ENCODE assay signal across 15 mouse cellular contexts in genomic region chr19:4172925-4173324, GRCm38 (mm10). TPM values are rescaled to one million over a fixed set of nuclear protein-coding genes. Genes with fewer than 3 reads are reported as not detected.
DNase-seq lines count a peak whose midpoint lies in the region; ATAC-seq and TF ChIP-seq lines count a peak whose summit lies in the region.
"Had no signal": no experiment of that assay in that cellular context is flagged by ENCODE, and none has a peak within 500 bp of the region (broad histone marks: within the 10 kb centered on the region; RNA-seq: fewer than 3 reads in every experiment).

No protein-coding gene starts in this region.

- no peak overlapping the region for H3K27ac ChIP-seq in forebrain, embryonic 12.5 days
- H3K27ac ChIP-seq in forebrain, embryonic 14.5 days (ENCODE audit: low read depth, low read length) = no peak overlapping the region
- H3K27ac ChIP-seq in heart, postnatal 0 days (ENCODE audit: low read depth) = peak overlapping the region; percentile 92
- H3K27ac ChIP-seq in midbrain, embryonic 11.5 days (ENCODE audit: low read depth, low read length) = no peak overlapping the region
- no peak overlapping the region for H3K27ac ChIP-seq in midbrain, embryonic 15.5 days
- H3K27ac ChIP-seq in embryonic facial prominence, embryonic 14.5 days (replicated peaks; ENCODE audit: low read depth, low read length) = no peak overlapping the region
- H3K27ac ChIP-seq: forebrain, embryonic 15.5 days; hindbrain, embryonic 12.5 days; liver, embryonic 13.5 days had no signal

- peak; percentile 34 for TF ChIP-seq CTCF in heart, postnatal 0 days (IDR thresholded peaks at IDR 0.05; ENCODE audit: low read depth)

- peaks cover 18% of the 10 kb centered on the region for H3K4me1 ChIP-seq in forebrain, embryonic 12.5 days
- peaks cover 7% of the 10 kb centered on the region for H3K4me1 ChIP-seq in forebrain, embryonic 14.5 days (ENCODE audit: control insufficient read depth, insufficient read depth, low read length)
- peaks cover 48% of the 10 kb centered on the region for H3K4me1 ChIP-seq in heart, postnatal 0 days (ENCODE audit: control insufficient read depth, insufficient read depth)
- peaks cover 15% of the 10 kb centered on the region for H3K4me1 ChIP-seq in midbrain, embryonic 11.5 days (ENCODE audit: control insufficient read depth, insufficient read depth, low read length)
- H3K4me1 ChIP-seq in midbrain, embryonic 15.5 days = peaks cover 17% of the 10 kb centered on the region
- H3K4me1 ChIP-seq in embryonic facial prominence, embryonic 14.5 days (ENCODE audit: control insufficient read depth, insufficient read depth, low read length) = peaks cover 16% of the 10 kb centered on the region

- no peak overlapping the region for H3K4me3 ChIP-seq in forebrain, embryonic 12.5 days (replicated peaks)
- no peak overlapping the region for H3K4me3 ChIP-seq in forebrain, embryonic 14.5 days (ENCODE audit: low read depth, low read length)
- H3K4me3 ChIP-seq in heart, postnatal 0 days (ENCODE audit: low read depth, low read length) = no peak overlapping the region
- H3K4me3 ChIP-seq in midbrain, embryonic 11.5 days (ENCODE audit: low read depth, low read length) = no peak overlapping the region
- H3K4me3 ChIP-seq in midbrain, embryonic 15.5 days = no peak overlapping the region
- no peak overlapping the region for H3K4me3 ChIP-seq in embryonic facial prominence, embryonic 14.5 days (ENCODE audit: low read depth, low read length)
- H3K4me3 ChIP-seq: forebrain, embryonic 15.5 days; hindbrain, embryonic 12.5 days; liver, embryonic 13.5 days had no signal

- 61% methylated on average over 11 of the region's 11 CpGs for WGBS in forebrain, embryonic 12.5 days
- 58% methylated on average over 11 of the region's 11 CpGs for WGBS in forebrain, embryonic 14.5 days
- 60% methylated on average over 11 of the region's 11 CpGs for WGBS in heart, postnatal 0 days
- WGBS in midbrain, embryonic 11.5 days = 60% methylated on average over 11 of the region's 11 CpGs
- 52% methylated on average over 11 of the region's 11 CpGs for WGBS in midbrain, embryonic 15.5 days
- WGBS in embryonic facial prominence, embryonic 14.5 days = 56% methylated on average over 7 of the region's 11 CpGs

- H3K9me3 ChIP-seq in forebrain, embryonic 12.5 days = no peaks in the 10 kb centered on the region
- no peaks in the 10 kb centered on the region for H3K9me3 ChIP-seq in forebrain, embryonic 14.5 days (replicated peaks; ENCODE audit: control insufficient read depth, low read length)
- no peaks in the 10 kb centered on the region for H3K9me3 ChIP-seq in heart, postnatal 0 days (replicated peaks; ENCODE audit: control insufficient read depth, low read length)
- H3K9me3 ChIP-seq in midbrain, embryonic 11.5 days (ENCODE audit: control insufficient read depth, low read length) = no peaks in the 10 kb centered on the region
- no peaks in the 10 kb centered on the region for H3K9me3 ChIP-seq in midbrain, embryonic 15.5 days
- no peaks in the 10 kb centered on the region for H3K9me3 ChIP-seq in embryonic facial prominence, embryonic 14.5 days (ENCODE audit: control insufficient read depth, low read length)
- H3K9me3 ChIP-seq: forebrain, embryonic 15.5 days; hindbrain, embryonic 12.5 days; liver, embryonic 13.5 days had no signal

- peaks cover 12% of the 10 kb centered on the region; the same call in 1 of the 2 replicates for H3K27me3 ChIP-seq in forebrain, embryonic 12.5 days
- H3K27me3 ChIP-seq in forebrain, embryonic 14.5 days (replicated peaks; ENCODE audit: control insufficient read depth, insufficient read depth, low read length) = no peaks in the 10 kb centered on the region
- no peaks in the 10 kb centered on the region for H3K27me3 ChIP-seq in heart, postnatal 0 days (ENCODE audit: control insufficient read depth, insufficient read depth, low read length)
- no peaks in the 10 kb centered on the region for H3K27me3 ChIP-seq in midbrain, embryonic 11.5 days (ENCODE audit: control insufficient read depth, insufficient read depth, low read length)
- 0 out of 2 replicates have a peak, but pooled peaks cover 2% of the 10 kb centered on the region for H3K27me3 ChIP-seq in midbrain, embryonic 15.5 days (replicated peaks)
- no peaks in the 10 kb centered on the region for H3K27me3 ChIP-seq in embryonic facial prominence, embryonic 14.5 days (replicated peaks; ENCODE audit: control insufficient read depth, insufficient read depth, low read length)
- H3K27me3 ChIP-seq: forebrain, embryonic 15.5 days; hindbrain, embryonic 12.5 days had no signal

- TF ChIP-seq EP300 in heart, postnatal 0 days (IDR thresholded peaks at IDR 0.05; ENCODE audit: low read depth) = no peak

- H3K4me2 ChIP-seq in forebrain, embryonic 12.5 days = no peak overlapping the region
- H3K4me2 ChIP-seq in forebrain, embryonic 14.5 days (ENCODE audit: low read length) = no peak overlapping the region
- no peak overlapping the region for H3K4me2 ChIP-seq in heart, postnatal 0 days (ENCODE audit: low read depth, low read length)
- H3K4me2 ChIP-seq in midbrain, embryonic 11.5 days = no peak overlapping the region
- no peak overlapping the region for H3K4me2 ChIP-seq in midbrain, embryonic 15.5 days
- H3K4me2 ChIP-seq in embryonic facial prominence, embryonic 14.5 days (ENCODE audit: low read depth, low read length) = no peak overlapping the region
- H3K4me2 ChIP-seq: forebrain, embryonic 15.5 days; hindbrain, embryonic 12.5 days; liver, embryonic 13.5 days had no signal

- no peak for DNase-seq in forebrain, embryonic 14.5 days (ENCODE audit: low spot score)
- no peak for DNase-seq in heart, postnatal 0 days (ENCODE audit: low spot score)
- DNase-seq in heart, adult 11 months = no peak
- DNase-seq in midbrain, embryonic 11.5 days (ENCODE audit: low spot score, missing footprints) = no peak
- no peak for DNase-seq in embryonic facial prominence, embryonic 14.5 days (ENCODE audit: low spot score)
- DNase-seq: adrenal gland, adult 8-10 months; gastrocnemius, postnatal 25 days; kidney, adult 18-20 months; liver, embryonic 13.5 days; thymus, postnatal 4 days had no signal

- ATAC-seq in forebrain, embryonic 12.5 days (ENCODE audit: low FRiP score) = no peak
- no peak for ATAC-seq in forebrain, embryonic 14.5 days
- no peak for ATAC-seq in heart, postnatal 0 days (ENCODE audit: insufficient read depth, low read depth)
- no peak for ATAC-seq in midbrain, embryonic 11.5 days (ENCODE audit: low FRiP score)
- ATAC-seq in midbrain, embryonic 15.5 days (replicated peaks) = no peak
- ATAC-seq in embryonic facial prominence, embryonic 14.5 days (ENCODE audit: low read depth) = no peak
- no peak for ATAC-seq in megakaryocyte, adult 5-6 weeks (ENCODE audit: poor library complexity, severe bottlenecking)
- ATAC-seq: forebrain, embryonic 15.5 days had no signal

- H3K36me3 ChIP-seq in forebrain, embryonic 12.5 days (replicated peaks) = no peaks in the 10 kb centered on the region
- H3K36me3 ChIP-seq in forebrain, embryonic 14.5 days (ENCODE audit: control insufficient read depth, insufficient read depth, low read length) = no peaks in the 10 kb centered on the region
- no peaks in the 10 kb centered on the region for H3K36me3 ChIP-seq in heart, postnatal 0 days (replicated peaks; ENCODE audit: control insufficient read depth, insufficient read depth, low read length)
- H3K36me3 ChIP-seq in midbrain, embryonic 11.5 days (ENCODE audit: control insufficient read depth, insufficient read depth, low read length) = no peaks in the 10 kb centered on the region
- no peaks in the 10 kb centered on the region for H3K36me3 ChIP-seq in midbrain, embryonic 15.5 days (replicated peaks)
- no peaks in the 10 kb centered on the region for H3K36me3 ChIP-seq in embryonic facial prominence, embryonic 14.5 days (ENCODE audit: control insufficient read depth, insufficient read depth, low read length)
- H3K36me3 ChIP-seq: forebrain, embryonic 15.5 days; hindbrain, embryonic 12.5 days; liver, embryonic 13.5 days had no signal

- H3K9ac ChIP-seq in forebrain, embryonic 12.5 days = 0 out of 2 replicates have a peak overlapping the region, but pooled peaks have one; percentile 4
- H3K9ac ChIP-seq in forebrain, embryonic 14.5 days (ENCODE audit: low read length) = no peak overlapping the region
- H3K9ac ChIP-seq in heart, postnatal 0 days (replicated peaks; ENCODE audit: low read depth, low read length) = no peak overlapping the region
- 0 out of 2 replicates have a peak overlapping the region, but pooled peaks have one; percentile 33 for H3K9ac ChIP-seq in midbrain, embryonic 11.5 days (ENCODE audit: low read length)
- H3K9ac ChIP-seq in midbrain, embryonic 15.5 days = no peak overlapping the region
- peak overlapping the region; percentile 25; the same call in 1 of the 2 replicates for H3K9ac ChIP-seq in embryonic facial prominence, embryonic 14.5 days (ENCODE audit: low read depth, low read length)
- H3K9ac ChIP-seq: forebrain, embryonic 15.5 days; hindbrain, embryonic 12.5 days; liver, embryonic 13.5 days had no signal

RNA-seq across cellular contexts. Expression of gene Carns1, which starts 2.4 kb away (rescaled TPM):
- 3.2 TPM in 2 replicates for polyA plus RNA-seq in forebrain, embryonic 12.5 days (2016; fragmentation: Nextera tagmentation; extraction: Ambion mirVana)
- polyA plus RNA-seq in forebrain, embryonic 14.5 days (2014; fragmentation: Nextera tagmentation; extraction: Ambion mirVana) = 3.9 and 4.2 TPM in 2 replicates
- total RNA-seq in heart, postnatal 0 days (2014; rRNA removed; ENCODE audit: low replicate concordance) = 40.3 and 119 TPM in 2 replicates
- 20.6 and 23.8 TPM in 2 replicates for polyA plus RNA-seq in heart, postnatal 0 days (2015; fragmentation: Nextera tagmentation; extraction: Ambion mirVana)
- 2.5 and 2.9 TPM in 2 replicates for polyA plus RNA-seq in midbrain, embryonic 11.5 days (2014; fragmentation: Nextera tagmentation; extraction: Ambion mirVana)
- 5.9 and 6.9 TPM in 2 replicates for polyA plus RNA-seq in midbrain, embryonic 15.5 days (2015; fragmentation: Nextera tagmentation; extraction: Ambion mirVana)
- 4.3 and 5.3 TPM in 2 replicates for polyA plus RNA-seq in embryonic facial prominence, embryonic 14.5 days (2014; fragmentation: Nextera tagmentation; extraction: Ambion mirVana)
- total RNA-seq in megakaryocyte, adult 5-6 weeks (2015) = 3.9 and 4.7 TPM in 2 replicates
- total RNA-seq in megakaryocyte, adult 5-6 weeks (2017) = 1.3 and 2.0 TPM in 2 replicates

RNA-seq across cellular contexts. Expression of gene Rps6kb2, which starts 9.8 kb away (rescaled TPM):
- polyA plus RNA-seq in forebrain, embryonic 12.5 days (2016; fragmentation: Nextera tagmentation; extraction: Ambion mirVana) = 59.5 and 62.5 TPM in 2 replicates
- polyA plus RNA-seq in forebrain, embryonic 14.5 days (2014; fragmentation: Nextera tagmentation; extraction: Ambion mirVana) = 32.3 and 35.5 TPM in 2 replicates
- 34.2 and 62.0 TPM in 2 replicates for total RNA-seq in heart, postnatal 0 days (2014; rRNA removed; ENCODE audit: low replicate concordance)
- 32.9 and 35.2 TPM in 2 replicates for polyA plus RNA-seq in heart, postnatal 0 days (2015; fragmentation: Nextera tagmentation; extraction: Ambion mirVana)
- polyA plus RNA-seq in midbrain, embryonic 11.5 days (2014; fragmentation: Nextera tagmentation; extraction: Ambion mirVana) = 35.4 and 46.8 TPM in 2 replicates
- polyA plus RNA-seq in midbrain, embryonic 15.5 days (2015; fragmentation: Nextera tagmentation; extraction: Ambion mirVana) = 60.1 and 60.7 TPM in 2 replicates
- 34.1 and 43.2 TPM in 2 replicates for polyA plus RNA-seq in embryonic facial prominence, embryonic 14.5 days (2014; fragmentation: Nextera tagmentation; extraction: Ambion mirVana)
- total RNA-seq in megakaryocyte, adult 5-6 weeks (2015) = 21.0 and 26.7 TPM in 2 replicates
- 21.0 and 25.0 TPM in 2 replicates for total RNA-seq in megakaryocyte, adult 5-6 weeks (2017)

RNA-seq across cellular contexts. Expression of gene Tbc1d10c, which starts 18.2 kb away (rescaled TPM):
- 0.31 and 0.86 TPM in 2 replicates for polyA plus RNA-seq in forebrain, embryonic 12.5 days (2016; fragmentation: Nextera tagmentation; extraction: Ambion mirVana)
- 0.52 and 0.80 TPM in 2 replicates for polyA plus RNA-seq in forebrain, embryonic 14.5 days (2014; fragmentation: Nextera tagmentation; extraction: Ambion mirVana)
- 5.2 TPM in 1 of 2 replicates, not detected in the other for total RNA-seq in heart, postnatal 0 days (2014; rRNA removed; ENCODE audit: low replicate concordance)
- polyA plus RNA-seq in heart, postnatal 0 days (2015; fragmentation: Nextera tagmentation; extraction: Ambion mirVana) = 2.7 and 4.4 TPM in 2 replicates
- 0.29 and 1.5 TPM in 2 replicates for polyA plus RNA-seq in midbrain, embryonic 11.5 days (2014; fragmentation: Nextera tagmentation; extraction: Ambion mirVana)
- 0.38 and 0.93 TPM in 2 replicates for polyA plus RNA-seq in midbrain, embryonic 15.5 days (2015; fragmentation: Nextera tagmentation; extraction: Ambion mirVana)
- polyA plus RNA-seq in embryonic facial prominence, embryonic 14.5 days (2014; fragmentation: Nextera tagmentation; extraction: Ambion mirVana) = 3.6 and 3.8 TPM in 2 replicates
- total RNA-seq in megakaryocyte, adult 5-6 weeks (2015) = 52.8 and 59.9 TPM in 2 replicates
- 21.5 and 33.5 TPM in 2 replicates for total RNA-seq in megakaryocyte, adult 5-6 weeks (2017)

RNA-seq across cellular contexts. Expression of gene Ppp1ca, which starts 18.9 kb away (rescaled TPM):
- 689 and 709 TPM in 2 replicates for polyA plus RNA-seq in forebrain, embryonic 12.5 days (2016; fragmentation: Nextera tagmentation; extraction: Ambion mirVana)
- polyA plus RNA-seq in forebrain, embryonic 14.5 days (2014; fragmentation: Nextera tagmentation; extraction: Ambion mirVana) = 608 and 689 TPM in 2 replicates
- 808 and 961 TPM in 2 replicates for total RNA-seq in heart, postnatal 0 days (2014; rRNA removed; ENCODE audit: low replicate concordance)
- polyA plus RNA-seq in heart, postnatal 0 days (2015; fragmentation: Nextera tagmentation; extraction: Ambion mirVana) = 738 and 763 TPM in 2 replicates
- 874 and 929 TPM in 2 replicates for polyA plus RNA-seq in midbrain, embryonic 11.5 days (2014; fragmentation: Nextera tagmentation; extraction: Ambion mirVana)
- 537 and 571 TPM in 2 replicates for polyA plus RNA-seq in midbrain, embryonic 15.5 days (2015; fragmentation: Nextera tagmentation; extraction: Ambion mirVana)
- 744 and 800 TPM in 2 replicates for polyA plus RNA-seq in embryonic facial prominence, embryonic 14.5 days (2014; fragmentation: Nextera tagmentation; extraction: Ambion mirVana)
- 496 and 536 TPM in 2 replicates for total RNA-seq in megakaryocyte, adult 5-6 weeks (2015)
- total RNA-seq in megakaryocyte, adult 5-6 weeks (2017) = 639 and 705 TPM in 2 replicates

RNA-seq across cellular contexts. Expression of gene Ptprcap, which starts 19.5 kb away (rescaled TPM):
- polyA plus RNA-seq in forebrain, embryonic 12.5 days (2016; fragmentation: Nextera tagmentation; extraction: Ambion mirVana) = 0.51 and 0.74 TPM in 2 replicates
- 0.24 TPM in 1 of 2 replicates, not detected in the other for polyA plus RNA-seq in forebrain, embryonic 14.5 days (2014; fragmentation: Nextera tagmentation; extraction: Ambion mirVana)
- total RNA-seq in heart, postnatal 0 days (2014; rRNA removed; ENCODE audit: low replicate concordance) = 13.5 TPM in 1 of 2 replicates, not detected in the other
- polyA plus RNA-seq in heart, postnatal 0 days (2015; fragmentation: Nextera tagmentation; extraction: Ambion mirVana) = 0.46 and 1.1 TPM in 2 replicates
- 0.75 and 1.7 TPM in 2 replicates for polyA plus RNA-seq in midbrain, embryonic 11.5 days (2014; fragmentation: Nextera tagmentation; extraction: Ambion mirVana)
- 0.26 and 0.96 TPM in 2 replicates for polyA plus RNA-seq in midbrain, embryonic 15.5 days (2015; fragmentation: Nextera tagmentation; extraction: Ambion mirVana)
- 5.1 and 6.7 TPM in 2 replicates for polyA plus RNA-seq in embryonic facial prominence, embryonic 14.5 days (2014; fragmentation: Nextera tagmentation; extraction: Ambion mirVana)
- 30.5 and 42.1 TPM in 2 replicates for total RNA-seq in megakaryocyte, adult 5-6 weeks (2015)
- 43.9 and 44.8 TPM in 2 replicates for total RNA-seq in megakaryocyte, adult 5-6 weeks (2017)

Comparison
In these comparisons a context has a peak if more than half of its experiments do, and no peak if none do; other contexts are left out.
1. H3K9ac ChIP-seq: peak in forebrain, embryonic 12.5 days (single experiment), midbrain, embryonic 11.5 days (single experiment) and embryonic facial prominence, embryonic 14.5 days (single experiment); none in forebrain, embryonic 14.5 days (single experiment), heart, postnatal 0 days (single experiment) and midbrain, embryonic 15.5 days (single experiment).